Mouse (Mus musculus) liver, postnatal 0 days (tissue): ENCODE results near the gene Pear1.

Source experiments
- CTCF ChIP-seq: sonication (generic); IDR thresholded peaks from 2 replicates; pipeline ENCODE4 v1.5.1; 2016; ENCODE audit warnings: antibody characterized with exemption, low read depth
- EP300 ChIP-seq: IDR thresholded peaks from 2 replicates; pipeline ENCODE4 v1.6.1; 2016; ENCODE audit warnings: antibody characterized with exemption, low read depth, mild to moderate bottlenecking

DNA sequence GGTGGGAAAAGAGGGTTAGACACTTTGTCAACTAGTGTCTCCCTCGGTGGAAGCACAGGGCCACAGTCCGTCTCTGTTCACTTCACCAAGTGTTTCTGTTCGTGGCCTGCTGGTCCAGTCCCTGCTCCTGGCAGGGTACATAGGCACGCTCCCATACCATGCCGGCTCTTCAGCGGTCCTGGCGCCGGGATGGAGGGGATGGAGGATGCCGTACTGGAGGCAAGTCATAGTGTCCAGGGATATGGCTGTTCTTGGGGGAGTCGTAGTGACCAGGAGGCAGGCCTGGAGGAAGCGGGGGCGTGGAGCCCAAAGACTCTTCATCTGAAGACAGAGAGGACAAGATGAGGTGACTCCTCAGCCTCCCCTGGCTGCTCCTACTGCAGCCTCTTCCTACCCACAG lies 74.1 kb downstream of the Pear1 start:
- no peak for TF ChIP-seq EP300
- TF ChIP-seq CTCF = no peak
